Mouse (Mus musculus) heart, embryonic 16.5 days (tissue): Measurements from ENCODE around the gene Aldh3a2. TPM values are rescaled to one million over a fixed set of nuclear protein-coding genes. Genes with fewer than 3 reads are reported as not detected.
"Not testable (repeated sequence)": the region's sequence is repeated elsewhere in the genome, so short reads cannot be mapped to it uniquely, and the experiment has no call there.

Experiments used
- ATAC-seq: fragments of 200-750 bp; cut with Nextera tagmentation; replicated peaks from 2 replicates; pipeline ENCODE4 v1.8.0; 2017; ENCODE audit warnings: moderate number of reproducible peaks; ENCODE audit not compliant: insufficient read depth, low FRiP score; ENCODE audit errors: extremely low read depth
- H3K27ac ChIP-seq: fragments of 300-500 bp; sonication (generic); 2 replicates; pipeline ENCODE4 v1.5.1; 2014; ENCODE audit warnings: mild to moderate bottlenecking, low read length, control low read depth, moderate library complexity
- H3K27me3 ChIP-seq: fragments of 300-500 bp; sonication (generic); 2 replicates; pipeline ENCODE4 v1.6.1; 2014; ENCODE audit warnings: low read length, mixed read lengths; ENCODE audit not compliant: control insufficient read depth, insufficient read depth
- H3K36me3 ChIP-seq: fragments of 300-500 bp; sonication (generic); 2 replicates; pipeline ENCODE4 v1.6.1; 2014; ENCODE audit not compliant: control insufficient read depth, insufficient read depth
- H3K4me1 ChIP-seq: fragments of 300-500 bp; sonication (generic); 2 replicates; pipeline ENCODE4 v1.6.1; 2014; ENCODE audit warnings: low read length, mixed read lengths; ENCODE audit not compliant: control insufficient read depth, insufficient read depth
- H3K4me2 ChIP-seq: fragments of 300-500 bp; sonication (generic); 2 replicates; pipeline ENCODE4 v1.6.1; 2014; ENCODE audit warnings: low read depth, mild to moderate bottlenecking, control low read depth, low read length
- H3K4me3 ChIP-seq: fragments of 300-500 bp; sonication (generic); 2 replicates; pipeline ENCODE4 v1.5.1; 2014; ENCODE audit warnings: mild to moderate bottlenecking, control low read depth, low read length
- H3K9ac ChIP-seq: fragments of 300-500 bp; sonication (generic); 2 replicates; pipeline ENCODE4 v1.6.1; 2014; ENCODE audit warnings: low read length, control low read depth
- H3K9me3 ChIP-seq: fragments of 300-500 bp; sonication (generic); replicated peaks from 2 replicates; pipeline ENCODE4 v1.6.1; 2016; ENCODE audit warnings: low read length; ENCODE audit not compliant: control insufficient read depth
- WGBS: fragments of 180-500 bp; shearing (Covaris S2); extraction: QIAGEN DNeasy Blood & Tissue Kit; methylation state at CpG from one replicate; pipeline ENCODE4 v1.1.7; 2014; 5-methylcytosine and 5-hydroxymethylcytosine counted together
- polyA plus RNA-seq: library from polyadenylated mRNA; unstranded; fragments of >200 nt; fragmentation: Nextera tagmentation; extraction: Ambion mirVana; gene quantifications from 2 replicates; pipeline ENCODE4 v1.2.1, GENCODE M21; 2015

Aldh3a2 gene
- polyA plus RNA-seq, 1 experiment from 2014 or later = 33.2 TPM

- Histone ChIP-seq H3K4me2 (no peak overlapping the region), H3K36me3 (no peaks in the 10 kb centered on the region), H3K4me1 (no peaks in the 10 kb centered on the region), H3K4me3 (no peak overlapping the region), H3K27me3 (no peaks in the 10 kb centered on the region), H3K9ac (no peak overlapping the region), H3K9me3 (no peaks in the 10 kb centered on the region), H3K27ac (no peak overlapping the region)
- WGBS = 59% methylated on average over 4 of the region's 4 CpGs
- no peak for ATAC-seq
Measured at GRCm38 (mm10) chr11:61199620-61200362, 67.5 kb downstream of the Aldh3a2 start.

- no peak overlapping the region for H3K9ac ChIP-seq
- no peak overlapping the region for H3K27ac ChIP-seq
- ATAC-seq = no peak
- H3K4me3 ChIP-seq = no peak overlapping the region
- H3K4me2 ChIP-seq = no peak overlapping the region
- H3K36me3 ChIP-seq = no peaks in the 10 kb centered on the region
- no peaks in the 10 kb centered on the region for H3K4me1 ChIP-seq
- no peaks in the 10 kb centered on the region for H3K9me3 ChIP-seq
- peaks cover 3% of the 10 kb centered on the region for H3K27me3 ChIP-seq
Measured at GRCm38 (mm10) chr11:61197935-61198334, 69.3 kb downstream of the Aldh3a2 start.

- Histone ChIP-seq H3K4me2 (no peak overlapping the region), H3K4me3 (no peak overlapping the region), H3K9ac (no peak overlapping the region), H3K27me3 (peaks cover 3% of the 10 kb centered on the region), H3K27ac (no peak overlapping the region), H3K36me3 (no peaks in the 10 kb centered on the region), H3K4me1 (no peaks in the 10 kb centered on the region), H3K9me3 (no peaks in the 10 kb centered on the region)
- 78% methylated on average over 14 of the region's 14 CpGs for WGBS
- ATAC-seq = no peak
Measured at GRCm38 (mm10) chr11:61196616-61197353, 70.5 kb downstream of the Aldh3a2 start.

GRCm38 (mm10) chr11:61193392-61193791 is 73.9 kb downstream of the Aldh3a2 start:
- H3K4me3 ChIP-seq = no peak overlapping the region
- no peaks in the 10 kb centered on the region for H3K4me1 ChIP-seq
- H3K9ac ChIP-seq = no peak overlapping the region
- ATAC-seq = peak; percentile 70; the same call in 1 of the 2 replicates
- no peak overlapping the region for H3K4me2 ChIP-seq
- no peaks in the 10 kb centered on the region for H3K36me3 ChIP-seq
- H3K27me3 ChIP-seq = peaks cover 3% of the 10 kb centered on the region
- no peak overlapping the region for H3K27ac ChIP-seq
- WGBS = 2% methylated on average over 9 of the region's 9 CpGs
- no peaks in the 10 kb centered on the region for H3K9me3 ChIP-seq

GRCm38 (mm10) chr11:61192779-61193178 is 74.5 kb downstream of the Aldh3a2 start:
- ATAC-seq = no peak
- H3K27ac ChIP-seq = no peak overlapping the region
- 94% methylated on average over 2 of the region's 2 CpGs for WGBS
- no peak overlapping the region for H3K4me2 ChIP-seq
- no peaks in the 10 kb centered on the region for H3K36me3 ChIP-seq
- no peak overlapping the region for H3K4me3 ChIP-seq
- no peaks in the 10 kb centered on the region for H3K9me3 ChIP-seq
- peaks cover 3% of the 10 kb centered on the region for H3K27me3 ChIP-seq
- H3K9ac ChIP-seq = no peak overlapping the region
- no peaks in the 10 kb centered on the region for H3K4me1 ChIP-seq

GRCm38 (mm10) chr11:61192123-61192522 is 75.1 kb downstream of the Aldh3a2 start:
- H3K4me3 ChIP-seq, H3K27me3 ChIP-seq, H3K4me2 ChIP-seq, ATAC-seq, H3K27ac ChIP-seq, H3K4me1 ChIP-seq, H3K36me3 ChIP-seq, H3K9ac ChIP-seq, H3K9me3 ChIP-seq: not testable (repeated sequence)
- WGBS = 88% methylated on average over 7 of the region's 10 CpGs

- H3K9ac ChIP-seq = no peak overlapping the region
- H3K4me3 ChIP-seq = no peak overlapping the region
- H3K36me3 ChIP-seq = no peaks in the 10 kb centered on the region
- H3K27me3 ChIP-seq = peaks cover 3% of the 10 kb centered on the region
- no peak for ATAC-seq
- H3K9me3 ChIP-seq = no peaks in the 10 kb centered on the region
- no peak overlapping the region for H3K27ac ChIP-seq
- 70% methylated on average over 2 of the region's 2 CpGs for WGBS
- no peaks in the 10 kb centered on the region for H3K4me1 ChIP-seq
- H3K4me2 ChIP-seq = no peak overlapping the region
Measured at GRCm38 (mm10) chr11:61190776-61191175, 76.5 kb downstream of the Aldh3a2 start.

- H3K4me2 ChIP-seq = no peak overlapping the region
- no peak for ATAC-seq
- no peaks in the 10 kb centered on the region for H3K27me3 ChIP-seq
- H3K9me3 ChIP-seq = no peaks in the 10 kb centered on the region
- H3K4me3 ChIP-seq = no peak overlapping the region
- no peak overlapping the region for H3K27ac ChIP-seq
- no peaks in the 10 kb centered on the region for H3K36me3 ChIP-seq
- no peaks in the 10 kb centered on the region for H3K4me1 ChIP-seq
- WGBS = 63% methylated on average over 1 of the region's 1 CpGs
- no peak overlapping the region for H3K9ac ChIP-seq
Measured at GRCm38 (mm10) chr11:61183820-61184219, 83.4 kb downstream of the Aldh3a2 start.

- H3K9me3 ChIP-seq = no peaks in the 10 kb centered on the region
- H3K4me1 ChIP-seq = no peaks in the 10 kb centered on the region
- H3K27me3 ChIP-seq = no peaks in the 10 kb centered on the region
- H3K4me3 ChIP-seq = no peak overlapping the region
- H3K9ac ChIP-seq = no peak overlapping the region
- no peaks in the 10 kb centered on the region for H3K36me3 ChIP-seq
- ATAC-seq = no peak
- H3K4me2 ChIP-seq = no peak overlapping the region
- no peak overlapping the region for H3K27ac ChIP-seq
Measured at GRCm38 (mm10) chr11:61181624-61182023, 85.6 kb downstream of the Aldh3a2 start.
